Mouse (Mus musculus): Measurements from ENCODE around the gene Fnbp1. TPM values are rescaled to one million over a fixed set of nuclear protein-coding genes. Genes with fewer than 3 reads are reported as not detected.

Gene Fnbp1
- total and polyA plus RNA-seq, 3 experiments, result 38.1 to 79.6 (median 77.8) TPM

GRCm38 (mm10) chr2:31123493-31123892 lies 18.3 kb downstream of the Fnbp1 start:
- DNase-seq (ENCODE audit: low spot score) (no peak), ATAC-seq (ENCODE audit: extremely low read depth, insufficient number of reproducible peaks, low FRiP score, poor library complexity, severe bottlenecking) (no peak)
- Histone ChIP-seq H3K4me3 (ENCODE audit: low read depth, low read length) (no peak overlapping the region), H3K9me3 (replicated peaks) (no peaks in the 10 kb centered on the region), H3K36me3 (replicated peaks) (peaks cover 70% of the 10 kb centered on the region), H3K27me3 (ENCODE audit: insufficient read depth, low read length) (no peaks in the 10 kb centered on the region), H3K4me1 (ENCODE audit: insufficient read depth, low read depth, low read length) (peaks cover 42% of the 10 kb centered on the region)
- TF ChIP-seq GATA2 (IDR thresholded peaks at IDR 0.05; ENCODE audit: borderline replicate concordance, low read depth, low read length), result no peak
- no peak for TF ChIP-seq TAL1 (conservative IDR thresholded peaks at IDR 0.05; ENCODE audit: low read depth, low read length)
- TF ChIP-seq POLR2AphosphoS5 (IDR thresholded peaks at IDR 0.05; ENCODE audit: insufficient replicate concordance, low read depth, low read length), result no peak
- no peak for TF ChIP-seq GATA1 (IDR thresholded peaks at IDR 0.05; ENCODE audit: borderline replicate concordance, low read length)
- no peak for TF ChIP-seq CTCF (IDR thresholded peaks at IDR 0.05; ENCODE audit: low read depth, low read length)

- DNase-seq (ENCODE audit: low spot score) (no peak), ATAC-seq (ENCODE audit: extremely low read depth, insufficient number of reproducible peaks, low FRiP score, poor library complexity, severe bottlenecking) (no peak)
- H3K27me3 ChIP-seq (ENCODE audit: insufficient read depth, low read length), result no peaks in the 10 kb centered on the region
- H3K36me3 ChIP-seq (replicated peaks), result peaks cover 70% of the 10 kb centered on the region
- H3K9me3 ChIP-seq (replicated peaks), result no peaks in the 10 kb centered on the region
- no peak overlapping the region for H3K4me3 ChIP-seq (ENCODE audit: low read depth, low read length)
- TF ChIP-seq TAL1 (conservative IDR thresholded peaks at IDR 0.05; ENCODE audit: low read depth, low read length), result no peak
- TF ChIP-seq CTCF (IDR thresholded peaks at IDR 0.05; ENCODE audit: low read depth, low read length), result no peak
- no peak for TF ChIP-seq GATA1 (IDR thresholded peaks at IDR 0.05; ENCODE audit: borderline replicate concordance, low read length)
- TF ChIP-seq GATA2 (IDR thresholded peaks at IDR 0.05; ENCODE audit: borderline replicate concordance, low read depth, low read length), result no peak
- H3K4me1 ChIP-seq (ENCODE audit: insufficient read depth, low read depth, low read length), result peaks cover 38% of the 10 kb centered on the region
These were observed 19.0 kb downstream of the Fnbp1 start for GRCm38 (mm10) chr2:31122806-31123205.

- H3K36me3 ChIP-seq (replicated peaks), result peaks cover 73% of the 10 kb centered on the region
- ATAC-seq (ENCODE audit: extremely low read depth, insufficient number of reproducible peaks, low FRiP score, poor library complexity, severe bottlenecking) (no peak), DNase-seq (ENCODE audit: low spot score) (no peak)
- H3K4me3 ChIP-seq (ENCODE audit: low read depth, low read length), result no peak overlapping the region
- H3K4me1 ChIP-seq (ENCODE audit: insufficient read depth, low read depth, low read length), result peaks cover 47% of the 10 kb centered on the region
- H3K27me3 ChIP-seq (ENCODE audit: insufficient read depth, low read length), result no peaks in the 10 kb centered on the region
- H3K9me3 ChIP-seq (replicated peaks), result no peaks in the 10 kb centered on the region
- no peak for TF ChIP-seq GATA2 (IDR thresholded peaks at IDR 0.05; ENCODE audit: borderline replicate concordance, low read depth, low read length)
- no peak for TF ChIP-seq POLR2AphosphoS5 (IDR thresholded peaks at IDR 0.05; ENCODE audit: insufficient replicate concordance, low read depth, low read length)
- no peak for TF ChIP-seq GATA1 (IDR thresholded peaks at IDR 0.05; ENCODE audit: borderline replicate concordance, low read length)
- TF ChIP-seq TAL1 (conservative IDR thresholded peaks at IDR 0.05; ENCODE audit: low read depth, low read length), result no peak
- TF ChIP-seq CTCF (IDR thresholded peaks at IDR 0.05; ENCODE audit: low read depth, low read length), result no peak
These were observed 20.6 kb downstream of the Fnbp1 start for GRCm38 (mm10) chr2:31121131-31121693.

- no peaks in the 10 kb centered on the region for H3K27me3 ChIP-seq (ENCODE audit: insufficient read depth, low read length)
- no peaks in the 10 kb centered on the region for H3K9me3 ChIP-seq (replicated peaks)
- ATAC-seq (ENCODE audit: extremely low read depth, insufficient number of reproducible peaks, low FRiP score, poor library complexity, severe bottlenecking) (no peak), DNase-seq (ENCODE audit: low spot score) (no peak)
- H3K4me1 ChIP-seq (ENCODE audit: insufficient read depth, low read depth, low read length), result peaks cover 52% of the 10 kb centered on the region
- peaks cover 61% of the 10 kb centered on the region for H3K36me3 ChIP-seq (replicated peaks)
- TF ChIP-seq TAL1 (conservative IDR thresholded peaks at IDR 0.05; ENCODE audit: low read depth, low read length) (no peak), GATA2 (IDR thresholded peaks at IDR 0.05; ENCODE audit: borderline replicate concordance, low read depth, low read length) (no peak), POLR2AphosphoS5 (IDR thresholded peaks at IDR 0.05; ENCODE audit: insufficient replicate concordance, low read depth, low read length) (no peak), GATA1 (IDR thresholded peaks at IDR 0.05; ENCODE audit: borderline replicate concordance, low read length) (no peak), CTCF (IDR thresholded peaks at IDR 0.05; ENCODE audit: low read depth, low read length) (no peak)
- no peak overlapping the region for H3K4me3 ChIP-seq (ENCODE audit: low read depth, low read length)
These were observed 22.0 kb downstream of the Fnbp1 start for GRCm38 (mm10) chr2:31119795-31120194.

- H3K9me3 ChIP-seq (replicated peaks), result no peaks in the 10 kb centered on the region
- peaks cover 54% of the 10 kb centered on the region for H3K36me3 ChIP-seq (replicated peaks)
- H3K4me1 ChIP-seq (ENCODE audit: insufficient read depth, low read depth, low read length), result peaks cover 53% of the 10 kb centered on the region
- DNase-seq (ENCODE audit: low spot score) (no peak), ATAC-seq (ENCODE audit: extremely low read depth, insufficient number of reproducible peaks, low FRiP score, poor library complexity, severe bottlenecking) (no peak)
- H3K4me3 ChIP-seq (ENCODE audit: low read depth, low read length), result no peak overlapping the region
- TF ChIP-seq POLR2AphosphoS5 (IDR thresholded peaks at IDR 0.05; ENCODE audit: insufficient replicate concordance, low read depth, low read length) (no peak), CTCF (IDR thresholded peaks at IDR 0.05; ENCODE audit: low read depth, low read length) (no peak), GATA2 (IDR thresholded peaks at IDR 0.05; ENCODE audit: borderline replicate concordance, low read depth, low read length) (no peak), TAL1 (conservative IDR thresholded peaks at IDR 0.05; ENCODE audit: low read depth, low read length) (no peak), GATA1 (IDR thresholded peaks at IDR 0.05; ENCODE audit: borderline replicate concordance, low read length) (no peak)
- H3K27me3 ChIP-seq (ENCODE audit: insufficient read depth, low read length), result no peaks in the 10 kb centered on the region
These were observed 23.0 kb downstream of the Fnbp1 start for GRCm38 (mm10) chr2:31118639-31119380.

GRCm38 (mm10) chr2:31118211-31118610 lies 23.6 kb downstream of the Fnbp1 start:
- no peak for ATAC-seq (ENCODE audit: extremely low read depth, insufficient number of reproducible peaks, low FRiP score, poor library complexity, severe bottlenecking)
- TF ChIP-seq GATA1 (IDR thresholded peaks at IDR 0.05; ENCODE audit: borderline replicate concordance, low read length) (no peak), POLR2AphosphoS5 (IDR thresholded peaks at IDR 0.05; ENCODE audit: insufficient replicate concordance, low read depth, low read length) (no peak), CTCF (IDR thresholded peaks at IDR 0.05; ENCODE audit: low read depth, low read length) (no peak), TAL1 (conservative IDR thresholded peaks at IDR 0.05; ENCODE audit: low read depth, low read length) (no peak), GATA2 (IDR thresholded peaks at IDR 0.05; ENCODE audit: borderline replicate concordance, low read depth, low read length) (no peak)
- H3K36me3 ChIP-seq (replicated peaks), result peaks cover 48% of the 10 kb centered on the region
- DNase-seq (ENCODE audit: low spot score), result no peak
- peaks cover 56% of the 10 kb centered on the region for H3K4me1 ChIP-seq (ENCODE audit: insufficient read depth, low read depth, low read length)
- no peak overlapping the region for H3K4me3 ChIP-seq (ENCODE audit: low read depth, low read length)
- no peaks in the 10 kb centered on the region for H3K9me3 ChIP-seq (replicated peaks)
- no peaks in the 10 kb centered on the region for H3K27me3 ChIP-seq (ENCODE audit: insufficient read depth, low read length)

Data from G1E (cell line).